ENCODE assay signal across 33 mouse cellular contexts in the genomic region with DNA sequence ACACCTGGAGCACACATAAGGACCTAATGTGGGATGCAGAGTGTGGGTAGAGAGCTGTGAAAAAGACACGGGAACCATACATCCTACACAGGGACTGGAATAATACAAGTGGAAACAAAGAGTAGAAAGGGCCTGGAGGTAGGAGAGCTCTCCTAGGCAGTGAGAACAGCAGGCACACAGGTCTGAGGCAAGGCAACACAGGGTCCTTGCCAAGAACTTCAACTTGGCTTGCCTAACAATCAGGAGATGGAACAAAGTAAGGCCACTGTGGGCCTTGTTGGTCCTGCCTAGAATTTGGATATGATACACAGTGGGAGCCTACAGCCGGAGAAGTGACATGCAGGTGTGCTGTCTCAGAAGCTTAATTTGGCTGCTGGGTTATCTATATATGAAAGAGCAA. TPM values are rescaled to one million over a fixed set of nuclear protein-coding genes. Genes with fewer than 3 reads are reported as not detected.
DNase-seq lines count a peak whose midpoint lies in the region; ATAC-seq lines count a peak whose summit lies in the region.
"Had no signal": no experiment of that assay in that cellular context is flagged by ENCODE, and none has a peak within 500 bp of the region (broad histone marks: within the 10 kb centered on the region; RNA-seq: fewer than 3 reads in every experiment).

No protein-coding gene starts in this region.

- no peaks in the 10 kb centered on the region for H3K4me1 ChIP-seq in kidney, embryonic 16.5 days (ENCODE audit: insufficient read depth, low read length)
- H3K4me1 ChIP-seq in lung, embryonic 16.5 days (replicated peaks; ENCODE audit: control insufficient read depth, insufficient read depth, low read length) = 0 out of 2 replicates have a peak, but pooled peaks cover 3% of the 10 kb centered on the region
- H3K4me1 ChIP-seq in stomach, embryonic 15.5 days = no peaks in the 10 kb centered on the region
- H3K4me1 ChIP-seq: embryonic facial prominence, embryonic 13.5 days; forebrain, embryonic 13.5 days; hindbrain, embryonic 15.5 days had no signal

- H3K4me2 ChIP-seq in kidney, embryonic 16.5 days (replicated peaks; ENCODE audit: low read depth, low read length) = no peak overlapping the region
- H3K4me2 ChIP-seq in lung, embryonic 16.5 days (ENCODE audit: low read depth, low read length) = no peak overlapping the region
- H3K4me2 ChIP-seq in stomach, embryonic 15.5 days = no peak overlapping the region
- H3K4me2 ChIP-seq: embryonic facial prominence, embryonic 13.5 days; forebrain, embryonic 13.5 days; hindbrain, embryonic 15.5 days had no signal

- no peak for DNase-seq in kidney, adult 9 months
- peak; percentile 79 for DNase-seq in fat pad, adult 2 months (ENCODE audit: extremely low read depth, low read depth, low spot score)
- no peak for DNase-seq in thymus, postnatal 14 days
- DNase-seq in yolk sac, embryonic 10.5 days (ENCODE audit: low spot score) = no peak
- DNase-seq: adrenal gland, postnatal 10 days; cerebellum, adult 9-11 months; embryo, embryonic 11 days; gastrocnemius, postnatal 10 days; heart, postnatal 14 days; layer of hippocampus, postnatal 36 days; left cerebral cortex, postnatal 4 days; liver; right cerebral cortex, adult 18-20 months; right cerebral cortex, postnatal 4 days; thymus, postnatal 36 days had no signal

- no peaks in the 10 kb centered on the region for H3K27me3 ChIP-seq in kidney, embryonic 16.5 days (ENCODE audit: insufficient read depth, low read length)
- H3K27me3 ChIP-seq in lung, embryonic 16.5 days (ENCODE audit: control insufficient read depth, insufficient read depth, low read depth, low read length) = no peaks in the 10 kb centered on the region
- no peaks in the 10 kb centered on the region for H3K27me3 ChIP-seq in stomach, embryonic 15.5 days (replicated peaks)
- H3K27me3 ChIP-seq: embryonic facial prominence, embryonic 13.5 days; forebrain, embryonic 13.5 days; hindbrain, embryonic 15.5 days; Patski had no signal

- peak overlapping the region; percentile 6; the same call in 1 of the 2 replicates for H3K27ac ChIP-seq in kidney, embryonic 16.5 days (ENCODE audit: low read length)
- peak overlapping the region; percentile 86 for H3K27ac ChIP-seq in lung, embryonic 16.5 days (ENCODE audit: low read length)
- peak overlapping the region; percentile 55 for H3K27ac ChIP-seq in stomach, embryonic 15.5 days
- H3K27ac ChIP-seq: embryonic facial prominence, embryonic 13.5 days; forebrain, embryonic 13.5 days; hindbrain, embryonic 10.5 days; hindbrain, embryonic 15.5 days; kidney, postnatal 0 days; liver, embryonic 14.5 days; midbrain, embryonic 10.5 days had no signal

- ATAC-seq in kidney, embryonic 16.5 days (ENCODE audit: low FRiP score, low TSS enrichment) = no peak
- ATAC-seq in lung, embryonic 16.5 days (ENCODE audit: low read depth) = peak; percentile 45
- ATAC-seq in stomach, embryonic 15.5 days (ENCODE audit: insufficient read depth, low FRiP score, low read depth) = no peak
- ATAC-seq: forebrain, embryonic 13.5 days; inflammation-experienced regulatory T-cells, adult 6 months; midbrain, embryonic 16.5 days; Patski had no signal

- H3K36me3 ChIP-seq in kidney, embryonic 16.5 days (ENCODE audit: insufficient read depth, low read length) = no peaks in the 10 kb centered on the region
- no peaks in the 10 kb centered on the region for H3K36me3 ChIP-seq in lung, embryonic 16.5 days (ENCODE audit: control insufficient read depth, insufficient read depth, low read length)
- H3K36me3 ChIP-seq in stomach, embryonic 15.5 days = no peaks in the 10 kb centered on the region
- H3K36me3 ChIP-seq: embryonic facial prominence, embryonic 13.5 days; hindbrain, embryonic 10.5 days; hindbrain, embryonic 15.5 days; midbrain, embryonic 10.5 days had no signal

- H3K4me3 ChIP-seq in kidney, embryonic 16.5 days (ENCODE audit: low read length) = no peak overlapping the region
- H3K4me3 ChIP-seq in lung, embryonic 16.5 days (ENCODE audit: low read length) = no peak overlapping the region
- H3K4me3 ChIP-seq in stomach, embryonic 15.5 days (replicated peaks) = no peak overlapping the region
- H3K4me3 ChIP-seq: embryonic facial prominence, embryonic 13.5 days; erythroblast, embryonic 14.5 days; forebrain, embryonic 13.5 days; hindbrain, embryonic 10.5 days; hindbrain, embryonic 15.5 days; midbrain, embryonic 10.5 days had no signal

- WGBS in kidney, embryonic 16.5 days = 88% methylated on average over 2 of the region's 2 CpGs
- WGBS in lung, embryonic 16.5 days = 55% methylated on average over 2 of the region's 2 CpGs
- WGBS in stomach, embryonic 15.5 days = 74% methylated on average over 2 of the region's 2 CpGs

- no peak overlapping the region for H3K9ac ChIP-seq in kidney, embryonic 16.5 days (replicated peaks; ENCODE audit: low read length)
- H3K9ac ChIP-seq in lung, embryonic 16.5 days (ENCODE audit: low read length) = no peak overlapping the region
- H3K9ac ChIP-seq in stomach, embryonic 15.5 days = no peak overlapping the region
- H3K9ac ChIP-seq: embryonic facial prominence, embryonic 13.5 days; forebrain, embryonic 13.5 days; hindbrain, embryonic 15.5 days; liver, embryonic 14.5 days had no signal

- no peaks in the 10 kb centered on the region for H3K9me3 ChIP-seq in kidney, embryonic 16.5 days (ENCODE audit: low read length)
- H3K9me3 ChIP-seq in lung, embryonic 16.5 days (ENCODE audit: control insufficient read depth, low read length) = no peaks in the 10 kb centered on the region
- no peaks in the 10 kb centered on the region for H3K9me3 ChIP-seq in stomach, embryonic 15.5 days
- H3K9me3 ChIP-seq: embryonic facial prominence, embryonic 13.5 days; forebrain, embryonic 13.5 days; hindbrain, embryonic 10.5 days; hindbrain, embryonic 15.5 days; midbrain, embryonic 10.5 days had no signal

RNA-seq across cellular contexts. Expression of gene Fcamr, which starts 30.8 kb away (rescaled TPM):
- polyA plus RNA-seq in kidney, embryonic 16.5 days (2015; fragmentation: Nextera tagmentation; extraction: Ambion mirVana) = not detected in 2 replicates
- 0.11 TPM in 1 of 2 replicates, not detected in the other for polyA plus RNA-seq in lung, embryonic 16.5 days (2015; fragmentation: Nextera tagmentation; extraction: Ambion mirVana)
- 0.17 and 0.22 TPM in 2 replicates for polyA plus RNA-seq in stomach, embryonic 15.5 days (2015; fragmentation: Nextera tagmentation; extraction: Ambion mirVana)
- polyA plus RNA-seq: embryonic facial prominence, embryonic 13.5 days; erythroblast, embryonic 14.5 days; forebrain, embryonic 13.5 days; hindbrain, embryonic 10.5 days; hindbrain, embryonic 15.5 days; liver, embryonic 14.5 days; midbrain, embryonic 10.5 days; midbrain, embryonic 16.5 days; neural tube, embryonic 11.5 days had no signal

RNA-seq across cellular contexts. Expression of gene AA986860, which starts 38.1 kb away (rescaled TPM):
- 16.1 TPM in 2 replicates for polyA plus RNA-seq in kidney, embryonic 16.5 days (2015; fragmentation: Nextera tagmentation; extraction: Ambion mirVana)
- polyA plus RNA-seq in lung, embryonic 16.5 days (2015; fragmentation: Nextera tagmentation; extraction: Ambion mirVana) = 21.0 and 21.2 TPM in 2 replicates
- 32.3 and 36.7 TPM in 2 replicates for polyA plus RNA-seq in stomach, embryonic 15.5 days (2015; fragmentation: Nextera tagmentation; extraction: Ambion mirVana)

RNA-seq across cellular contexts. Expression of gene Pfkfb2, which starts 40.9 kb away (rescaled TPM):
- polyA plus RNA-seq in kidney, embryonic 16.5 days (2015; fragmentation: Nextera tagmentation; extraction: Ambion mirVana) = 9.5 and 9.7 TPM in 2 replicates
- 10.7 and 11.5 TPM in 2 replicates for polyA plus RNA-seq in lung, embryonic 16.5 days (2015; fragmentation: Nextera tagmentation; extraction: Ambion mirVana)
- 10.1 and 10.9 TPM in 2 replicates for polyA plus RNA-seq in stomach, embryonic 15.5 days (2015; fragmentation: Nextera tagmentation; extraction: Ambion mirVana)

RNA-seq across cellular contexts. Expression of gene Yod1, which starts 52.8 kb away (rescaled TPM):
- 9.0 and 11.3 TPM in 2 replicates for polyA plus RNA-seq in kidney, embryonic 16.5 days (2015; fragmentation: Nextera tagmentation; extraction: Ambion mirVana)
- polyA plus RNA-seq in lung, embryonic 16.5 days (2015; fragmentation: Nextera tagmentation; extraction: Ambion mirVana) = 15.6 and 17.0 TPM in 2 replicates
- polyA plus RNA-seq in stomach, embryonic 15.5 days (2015; fragmentation: Nextera tagmentation; extraction: Ambion mirVana) = 14.1 and 15.1 TPM in 2 replicates

RNA-seq across cellular contexts. Expression of gene Gm29427, which starts 54.3 kb away (rescaled TPM):
- polyA plus RNA-seq in kidney, embryonic 16.5 days (2015; fragmentation: Nextera tagmentation; extraction: Ambion mirVana) = not detected in 2 replicates
- polyA plus RNA-seq in lung, embryonic 16.5 days (2015; fragmentation: Nextera tagmentation; extraction: Ambion mirVana) = not detected in 2 replicates
- polyA plus RNA-seq in stomach, embryonic 15.5 days (2015; fragmentation: Nextera tagmentation; extraction: Ambion mirVana) = not detected in 2 replicates
- polyA plus RNA-seq: embryonic facial prominence, embryonic 13.5 days; erythroblast, embryonic 14.5 days; forebrain, embryonic 13.5 days; heart, embryonic 14.5 days; hindbrain, embryonic 10.5 days; hindbrain, embryonic 15.5 days; inflammation-experienced regulatory T-cells, adult 6 months; kidney, postnatal 0 days; large intestine, adult 2 months; liver, embryonic 14.5 days; midbrain, embryonic 10.5 days; midbrain, embryonic 16.5 days; neural tube, embryonic 11.5 days; spleen, adult 2 months had no signal

Comparison
In these comparisons a context has a peak if more than half of its experiments do, and no peak if none do; other contexts are left out.
1. H3K27ac ChIP-seq: peak in every context shown above with its lines; median percentile 86 in lung, embryonic 16.5 days; 55 in stomach, embryonic 15.5 days; 6 in kidney, embryonic 16.5 days.